Mouse (Mus musculus) liver, embryonic 14.5 days (tissue): ENCODE measurements around the gene Phldb3. TPM values are rescaled to one million over a fixed set of nuclear protein-coding genes. Genes with fewer than 3 reads are reported as not detected.

Source experiments
- ATAC-seq: fragments of 200-750 bp; cut with Nextera tagmentation; 2 replicates; pipeline ENCODE4 v1.8.0; 2017; ENCODE audit warnings: moderate number of reproducible peaks, mild to moderate bottlenecking, moderate library complexity; ENCODE audit not compliant: insufficient read depth
- DNase-seq, 3 experiments: peaks; one replicate each; pipeline ENCODE4 v3.0.0-alpha.2; 2012 to 2013; ENCODE audit warnings: low read depth in 3 of 3, low spot score in 3 of 3
- H3K27ac ChIP-seq: fragments of 300-500 bp; sonication (generic); 2 replicates; pipeline ENCODE4 v1.5.1; 2014; ENCODE audit warnings: moderate library complexity, mild to moderate bottlenecking, control low read depth, inconsistent platforms
- H3K27me3 ChIP-seq: fragments of 300-500 bp; sonication (generic); 2 replicates; pipeline ENCODE4 v1.6.1; 2014; ENCODE audit warnings: mild to moderate bottlenecking, low read length, moderate library complexity; ENCODE audit not compliant: control insufficient read depth, insufficient read depth
- H3K36me3 ChIP-seq: fragments of 300-500 bp; sonication (generic); replicated peaks from 2 replicates; pipeline ENCODE4 v1.6.1; 2014; ENCODE audit warnings: low read depth; ENCODE audit not compliant: control insufficient read depth, insufficient read depth
- H3K4me1 ChIP-seq, 2 experiments: fragments of 200-500 bp in 1 of 2; fragments of 300-500 bp in 1 of 2; sonication (generic) in 1 of 2; replicated peaks; 2 replicates each; pipeline ENCODE4 v1.6.1; 2012 to 2014; ENCODE audit warnings: antibody characterized with exemption in 1 of 2, inconsistent platforms in 1 of 2, low read length in 1 of 2; ENCODE audit not compliant: control insufficient read depth in 2 of 2, insufficient read depth in 2 of 2
- H3K4me2 ChIP-seq: fragments of 300-500 bp; sonication (generic); 2 replicates; pipeline ENCODE4 v1.6.1; 2014; ENCODE audit warnings: low read depth, mild to moderate bottlenecking, control low read depth, moderate library complexity
- H3K4me3 ChIP-seq, 2 experiments: fragments of 200-500 bp in 1 of 2; fragments of 300-500 bp in 1 of 2; sonication (generic) in 1 of 2; 2 replicates each; pipeline ENCODE4 v1.5.1; 2012 to 2014; ENCODE audit warnings: low read depth in 2 of 2, low read length in 2 of 2, mild to moderate bottlenecking in 2 of 2, control low read depth in 1 of 2, inconsistent platforms in 1 of 2, moderate library complexity in 1 of 2; ENCODE audit not compliant: insufficient read depth in 1 of 2
- H3K9ac ChIP-seq: fragments of 300-500 bp; sonication (generic); replicated peaks from 2 replicates; pipeline ENCODE4 v1.6.1; 2014; ENCODE audit warnings: mild to moderate bottlenecking, control low read depth, moderate library complexity
- H3K9me3 ChIP-seq: fragments of 300-500 bp; sonication (generic); 2 replicates; pipeline ENCODE4 v1.6.1; 2016; ENCODE audit warnings: low read length, mixed read lengths; ENCODE audit not compliant: control insufficient read depth
- CTCF ChIP-seq: IDR thresholded peaks from 2 replicates; pipeline ENCODE4 v1.5.1; 2016; ENCODE audit warnings: antibody characterized with exemption, low read depth, control low read depth
- EP300 ChIP-seq: IDR thresholded peaks from 2 replicates; pipeline ENCODE4 v1.6.1; 2016; ENCODE audit warnings: antibody characterized with exemption, low read depth
- WGBS: fragments of 180-500 bp; shearing (Covaris S2); extraction: QIAGEN DNeasy Blood & Tissue Kit; methylation state at CpG from one replicate; pipeline ENCODE4 v1.1.7; 2014; ENCODE audit not compliant: insufficient replicate concordance; 5-methylcytosine and 5-hydroxymethylcytosine counted together
- polyA plus RNA-seq, 2 experiments: library from polyadenylated mRNA; depleted of rRNA in 1 of 2; stranded (reverse) in 1 of 2; unstranded in 1 of 2; fragments of >200 nt; fragmentation: Nextera tagmentation in 1 of 2; extraction: Ambion mirVana in 1 of 2; gene quantifications; 2 replicates each; pipeline versions ENCODE4 v1.2.1 to v1.2.3; 2012 to 2014

Phldb3 gene
- polyA plus RNA-seq, 2 experiments = 0.06 to 0.59 TPM

- Histone ChIP-seq H3K27me3 (no peaks in the 10 kb centered on the region), H3K4me2 (no peak overlapping the region), H3K27ac (no peak overlapping the region), H3K36me3 (no peaks in the 10 kb centered on the region), H3K9ac (no peak overlapping the region), H3K9me3 (no peaks in the 10 kb centered on the region; the same call in 1 of the 2 replicates), H3K4me1 (no peaks in the 10 kb centered on the region), H3K4me3 (no peak overlapping the region)
- ATAC-seq (no peak), DNase-seq (no peak)
- WGBS = 73% methylated on average over 13 of the region's 13 CpGs
- TF ChIP-seq CTCF = peak; percentile 31
- TF ChIP-seq EP300 = no peak
Measured at GRCm38 (mm10) chr7:24619671-24620397, 9.3 kb downstream of the Phldb3 start.

GRCm38 (mm10) chr7:24621193-24621592, 10.6 kb downstream of the Phldb3 start:
- TF ChIP-seq EP300 = no peak
- peak; percentile 66 for TF ChIP-seq CTCF
- H3K9ac ChIP-seq = no peak overlapping the region
- H3K27me3 ChIP-seq = no peaks in the 10 kb centered on the region
- H3K9me3 ChIP-seq = no peaks in the 10 kb centered on the region; the same call in 1 of the 2 replicates
- WGBS = 64% methylated on average over 3 of the region's 3 CpGs
- no peak overlapping the region for H3K27ac ChIP-seq
- H3K4me1 ChIP-seq = no peaks in the 10 kb centered on the region
- no peak overlapping the region for H3K4me3 ChIP-seq
- no peak for ATAC-seq
- no peak overlapping the region for H3K4me2 ChIP-seq
- no peak for DNase-seq
- no peaks in the 10 kb centered on the region for H3K36me3 ChIP-seq

GRCm38 (mm10) chr7:24622967-24623366, 12.4 kb downstream of the Phldb3 start:
- no peaks in the 10 kb centered on the region; the same call in 1 of the 2 replicates for H3K9me3 ChIP-seq
- TF ChIP-seq EP300 = no peak
- peak; percentile 42 for TF ChIP-seq CTCF
- H3K36me3 ChIP-seq = no peaks in the 10 kb centered on the region
- H3K27me3 ChIP-seq = no peaks in the 10 kb centered on the region
- no peak overlapping the region for H3K4me3 ChIP-seq
- WGBS = 62% methylated on average over 6 of the region's 6 CpGs
- H3K4me2 ChIP-seq = no peak overlapping the region
- H3K4me1 ChIP-seq = no peaks in the 10 kb centered on the region
- H3K9ac ChIP-seq = no peak overlapping the region
- ATAC-seq (no peak), DNase-seq (no peak)
- H3K27ac ChIP-seq = no peak overlapping the region

GRCm38 (mm10) chr7:24628685-24629610, 18.4 kb downstream of the Phldb3 start:
- peak overlapping the region; percentile 27 to 46 for H3K4me3 ChIP-seq
- DNase-seq = peak; percentile 62 to 68 (median 67)
- H3K36me3 ChIP-seq = no peaks in the 10 kb centered on the region
- H3K9me3 ChIP-seq = no peaks in the 10 kb centered on the region
- TF ChIP-seq CTCF = no peak
- TF ChIP-seq EP300 = no peak
- peak overlapping the region; percentile 62 for H3K4me2 ChIP-seq
- no peak overlapping the region; the same call in 1 of the 2 replicates for H3K9ac ChIP-seq
- no peaks in the 10 kb centered on the region for H3K4me1 ChIP-seq
- H3K27me3 ChIP-seq = no peaks in the 10 kb centered on the region
- no peak overlapping the region for H3K27ac ChIP-seq
- WGBS = 7% methylated on average over 33 of the region's 33 CpGs
- peak; percentile 87 for ATAC-seq

- DNase-seq = no peak
- Histone ChIP-seq H3K4me2 (no peak overlapping the region), H3K36me3 (no peaks in the 10 kb centered on the region), H3K27me3 (no peaks in the 10 kb centered on the region), H3K27ac (no peak overlapping the region), H3K9ac (no peak overlapping the region), H3K4me3 (no peak overlapping the region), H3K4me1 (no peaks in the 10 kb centered on the region), H3K9me3 (no peaks in the 10 kb centered on the region)
- TF ChIP-seq CTCF = no peak
- no peak for TF ChIP-seq EP300
- 55% methylated on average over 4 of the region's 4 CpGs for WGBS
- no peak for ATAC-seq
Measured at GRCm38 (mm10) chr7:24629672-24630071, 19.1 kb downstream of the Phldb3 start.
